Mouse (Mus musculus) left cerebral cortex, adult 9 months (tissue): ENCODE measurements at regions not wholly inside any gene's neighbourhood (a gene's known extent, or its start where the extent isn't known, plus 50 kb on each side); places are given as distances from the start of the nearest gene placed in this dataset.
"Not testable (repeated sequence)": the region's sequence is repeated elsewhere in the genome, so short reads cannot be mapped to it uniquely, and the experiment has no call there.

Experiments
- DNase-seq, 2 experiments: peaks; one replicate each; pipeline ENCODE4 v3.0.0; 2022; ENCODE audit warnings: low spot score in 2 of 2

- DNase-seq = no peak
Measured at GRCm38 (mm10) chr12:93151530-93151929, 1302.6 kb upstream of the Sel1l start.

- no peak for DNase-seq
Measured at GRCm38 (mm10) chr12:93142265-93142664, 1293.3 kb upstream of the Sel1l start.

- no peak for DNase-seq
Measured at GRCm38 (mm10) chr12:93136395-93136794, 1287.4 kb upstream of the Sel1l start.

DNA sequence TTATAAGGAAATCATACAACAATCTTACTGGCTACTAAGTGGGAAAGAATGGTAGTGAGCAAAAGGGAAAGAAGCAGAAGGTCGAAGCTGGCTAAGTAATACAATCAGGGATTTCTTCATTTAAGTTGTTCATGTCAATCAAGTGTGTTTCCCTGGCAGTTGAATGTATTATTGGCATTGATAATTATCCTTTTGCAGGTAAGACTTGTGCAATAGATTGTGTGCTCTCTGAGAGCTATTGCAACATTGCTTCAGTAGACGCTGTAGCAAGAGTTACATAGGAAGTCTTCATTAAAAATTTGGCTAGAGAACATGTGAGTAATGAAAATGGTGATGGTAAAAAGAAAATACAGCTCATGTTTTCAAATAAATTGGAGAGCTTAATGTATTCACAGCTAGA lies 1273.3 kb upstream of the Sel1l start:
- no peak for DNase-seq

DNA sequence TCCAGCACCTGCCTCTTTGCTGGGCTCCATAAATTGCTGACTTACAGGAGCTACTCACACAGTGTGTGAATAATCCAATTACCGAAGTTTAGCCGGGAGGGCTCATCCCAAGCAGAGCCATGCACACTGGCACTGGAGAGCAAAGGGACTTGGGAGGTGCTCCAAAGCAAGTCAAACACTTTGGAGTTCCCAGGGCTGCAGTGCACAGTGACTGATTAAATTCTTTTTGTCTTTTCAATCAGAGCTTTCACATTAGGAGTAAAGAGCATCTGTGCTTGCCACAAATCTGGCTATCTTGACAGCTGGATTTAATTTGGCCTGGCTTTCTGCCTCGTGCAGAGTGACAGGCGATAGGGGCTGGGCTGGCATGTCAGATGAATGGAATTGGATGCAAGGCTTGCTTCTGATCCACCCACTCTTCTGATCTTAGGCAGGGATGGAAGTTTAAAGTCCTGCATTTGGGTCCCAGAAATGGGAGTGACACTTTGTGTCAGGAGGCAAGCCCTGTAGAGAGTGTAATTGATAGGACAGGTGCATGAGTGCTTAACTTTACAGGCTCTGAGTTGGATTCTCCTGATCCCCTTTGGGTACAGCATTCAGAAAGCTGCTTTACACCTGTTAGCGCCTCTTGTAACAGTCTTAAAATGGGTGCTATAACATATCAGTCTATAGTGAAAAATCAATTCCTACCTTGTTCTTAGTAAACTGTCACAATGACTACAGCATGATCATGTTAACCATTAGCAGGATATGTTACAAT lies 1239.3 kb upstream of the Sel1l start:
- no peak for DNase-seq

DNA sequence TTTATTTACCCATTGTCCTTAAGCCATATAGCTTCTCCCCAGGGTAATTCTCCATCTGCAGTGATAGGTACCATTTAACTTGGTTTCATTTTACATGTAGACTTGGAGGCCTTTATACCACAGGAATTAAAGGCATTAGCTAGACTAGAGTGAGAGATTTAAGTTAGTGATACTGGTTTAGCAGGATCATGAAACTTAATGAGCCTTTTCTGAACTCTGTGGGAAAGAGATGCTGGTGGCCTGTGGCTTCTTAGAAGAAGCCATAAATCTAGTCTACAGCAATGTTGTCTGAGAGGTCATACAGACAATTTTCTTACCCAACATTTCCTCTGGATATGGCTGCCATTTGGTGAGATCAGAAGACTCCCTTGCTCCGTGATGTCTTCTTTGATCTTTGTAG lies 1214.9 kb upstream of the Sel1l start:
- no peak for DNase-seq

- no peak for DNase-seq
Measured at GRCm38 (mm10) chr12:93019633-93020032, 1170.7 kb upstream of the Sel1l start.

GRCm38 (mm10) chr12:93011583-93011982 lies 1162.6 kb upstream of the Sel1l start:
- DNase-seq = no peak

DNA sequence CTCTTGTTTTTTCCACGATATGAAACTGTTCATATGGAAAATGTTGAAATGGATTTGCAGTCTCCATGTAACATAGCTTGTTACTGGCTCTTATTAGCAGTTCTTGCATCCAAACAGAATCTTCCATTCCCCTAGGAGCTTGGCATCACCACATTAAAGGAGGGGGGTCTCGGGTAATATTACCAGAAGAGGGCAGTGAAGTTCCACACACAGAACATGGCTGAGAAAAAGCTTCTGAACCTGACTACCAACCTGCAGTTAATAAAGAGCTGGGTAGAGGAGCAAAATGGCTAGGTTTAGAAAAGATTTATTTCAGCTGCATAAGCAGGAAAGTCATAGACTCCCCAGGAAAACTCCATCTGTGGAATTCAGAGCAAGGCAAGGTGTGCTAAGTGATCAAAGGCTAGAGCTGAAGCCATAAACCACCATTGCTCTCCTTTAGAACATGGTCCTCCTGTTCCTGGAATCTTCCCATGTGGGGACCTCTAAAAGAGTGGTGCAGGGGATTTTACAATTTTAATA lies 1157.9 kb upstream of the Sel1l start:
- DNase-seq = no peak

- DNase-seq = no peak
Measured at GRCm38 (mm10) chr12:93003125-93003524, 1154.2 kb upstream of the Sel1l start.

DNA sequence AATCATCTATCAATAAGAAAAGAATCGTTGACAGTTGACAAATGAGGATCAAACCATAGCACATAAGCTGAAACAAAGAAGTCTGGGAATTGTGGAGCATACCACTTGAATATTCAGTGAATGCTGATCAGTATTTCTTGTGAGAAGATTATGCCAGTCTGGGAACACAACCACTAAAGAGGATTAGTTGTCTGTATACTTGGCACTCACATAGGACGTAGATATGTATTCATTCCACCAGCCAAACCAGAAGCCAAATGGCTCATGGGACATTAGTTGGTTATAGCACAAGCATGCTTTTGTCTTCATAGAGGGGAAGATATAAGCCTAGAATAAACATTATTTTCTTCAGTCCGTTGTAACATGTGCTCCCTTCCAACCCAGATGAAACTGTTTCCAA lies 1126.7 kb upstream of the Sel1l start:
- no peak for DNase-seq

- DNase-seq = no peak
Measured at GRCm38 (mm10) chr12:92944352-92944751, 1095.4 kb upstream of the Sel1l start.

DNA sequence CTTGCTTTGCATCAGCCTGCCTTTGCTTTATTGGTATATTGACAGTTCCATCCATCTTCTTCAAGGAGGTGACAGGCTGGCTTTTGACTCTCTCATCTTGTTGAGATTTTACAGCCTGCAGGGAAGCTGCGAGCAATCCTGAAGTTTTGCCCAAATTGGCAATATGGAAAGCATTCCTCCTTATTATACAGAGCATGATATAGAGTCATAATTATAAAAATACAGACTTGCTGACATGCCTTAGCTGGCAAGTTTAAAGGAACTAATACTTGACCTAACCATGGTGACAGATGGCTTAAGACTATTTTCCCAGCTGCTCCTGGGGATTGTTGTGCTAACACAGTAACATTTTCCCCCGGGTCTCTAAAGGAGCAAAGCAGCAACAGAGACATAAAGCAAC lies 1078.6 kb upstream of the Sel1l start:
- no peak for DNase-seq

DNA sequence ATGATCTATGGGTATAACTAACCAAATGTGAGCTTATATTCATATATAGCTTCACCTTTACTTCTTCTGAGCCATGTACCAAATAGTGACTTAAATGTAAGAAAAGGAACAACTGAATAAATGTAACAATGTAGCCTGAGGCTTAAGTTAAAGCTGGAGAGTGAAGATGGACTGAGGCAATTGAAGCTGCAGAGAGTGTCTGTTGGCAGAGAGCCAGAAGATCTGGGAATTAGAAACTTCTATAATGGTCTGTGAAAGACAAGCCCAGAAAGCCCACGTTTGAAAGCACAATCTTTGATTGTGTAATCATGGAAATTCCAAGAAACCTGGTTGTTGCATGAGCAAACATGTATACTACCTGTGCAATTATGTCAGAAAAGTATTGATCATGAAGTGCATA lies 1078.0 kb upstream of the Sel1l start:
- no peak for DNase-seq

DNA sequence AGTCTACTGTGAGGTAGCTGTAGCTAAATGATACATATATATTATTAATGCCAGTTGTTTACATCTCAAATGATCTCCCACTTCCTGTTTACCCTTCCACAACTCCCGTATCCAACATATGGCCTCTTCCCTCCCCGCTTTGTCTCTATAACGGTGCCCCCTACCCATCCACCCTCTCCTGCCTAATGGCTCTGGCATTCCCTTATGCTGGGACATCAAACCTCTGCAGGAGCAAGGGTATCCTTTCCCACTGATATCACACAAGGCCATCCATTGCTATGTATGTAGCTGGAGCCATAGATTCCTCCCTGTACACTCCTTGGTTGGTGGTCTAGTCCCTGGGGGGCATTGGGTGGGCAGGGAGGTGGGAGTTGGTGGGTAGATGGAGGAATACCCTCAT lies 1071.0 kb upstream of the Sel1l start:
- no peak for DNase-seq

DNA sequence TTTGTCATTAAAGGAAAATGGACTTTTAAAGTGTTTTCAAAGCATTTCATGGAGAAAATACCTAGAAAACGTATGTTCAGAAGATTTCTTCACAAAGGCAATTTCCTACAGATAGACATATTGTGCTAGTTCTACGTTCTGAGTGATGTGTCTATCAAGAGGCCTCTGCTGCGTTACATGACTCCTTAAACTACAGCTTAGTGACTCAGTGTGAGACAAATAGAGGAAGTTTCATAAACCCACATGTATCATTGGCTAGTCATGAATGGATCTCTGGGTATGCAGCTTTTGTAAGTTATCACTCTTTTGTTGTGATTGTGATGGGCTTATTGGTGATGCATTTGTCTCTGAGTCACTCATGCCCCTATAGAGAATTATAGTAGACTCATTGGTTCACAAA lies 1067.3 kb upstream of the Sel1l start:
- DNase-seq = no peak

GRCm38 (mm10) chr12:92915776-92916175 lies 1066.8 kb upstream of the Sel1l start:
- DNase-seq = no peak

DNA sequence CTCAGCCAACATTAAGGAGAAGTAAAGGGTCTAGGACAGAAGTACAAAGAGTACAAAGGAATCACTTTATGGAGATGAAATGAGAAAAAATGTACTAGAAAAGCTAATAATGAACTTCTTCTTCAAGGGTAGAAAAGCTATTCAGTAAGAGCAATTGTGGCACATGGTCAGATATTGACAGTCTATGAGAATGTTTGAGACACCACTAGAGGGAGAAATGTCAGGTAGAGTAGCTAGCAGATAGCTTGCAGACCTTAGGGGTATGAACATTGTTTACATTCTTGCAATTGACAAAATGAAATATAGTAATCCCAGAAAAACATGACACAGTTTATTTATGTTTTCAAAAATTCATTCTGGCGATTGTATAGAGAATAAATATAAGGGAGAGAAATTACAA lies 1066.2 kb upstream of the Sel1l start:
- no peak for DNase-seq

DNA sequence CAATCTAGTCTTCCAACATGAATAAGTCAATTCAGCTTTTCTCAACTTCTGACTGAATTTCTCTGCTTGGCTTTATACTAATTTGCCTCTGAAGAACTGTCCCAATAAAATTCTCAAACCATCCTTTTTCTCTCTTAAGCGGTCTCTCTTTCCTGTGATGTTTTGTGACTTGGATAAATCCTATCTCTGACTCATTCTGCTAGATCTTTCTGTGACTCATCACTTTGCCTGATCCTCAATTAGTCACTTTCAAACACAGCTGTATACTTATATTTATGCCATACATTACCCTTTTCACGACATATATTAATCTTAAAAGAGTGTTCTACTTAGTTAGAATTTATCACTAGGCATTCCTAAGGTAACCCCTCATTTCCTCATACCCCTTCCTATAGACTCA lies 1055.4 kb upstream of the Sel1l start:
- DNase-seq = no peak

- DNase-seq = no peak
Measured at GRCm38 (mm10) chr12:92892315-92892714, 1043.4 kb upstream of the Sel1l start.

DNA sequence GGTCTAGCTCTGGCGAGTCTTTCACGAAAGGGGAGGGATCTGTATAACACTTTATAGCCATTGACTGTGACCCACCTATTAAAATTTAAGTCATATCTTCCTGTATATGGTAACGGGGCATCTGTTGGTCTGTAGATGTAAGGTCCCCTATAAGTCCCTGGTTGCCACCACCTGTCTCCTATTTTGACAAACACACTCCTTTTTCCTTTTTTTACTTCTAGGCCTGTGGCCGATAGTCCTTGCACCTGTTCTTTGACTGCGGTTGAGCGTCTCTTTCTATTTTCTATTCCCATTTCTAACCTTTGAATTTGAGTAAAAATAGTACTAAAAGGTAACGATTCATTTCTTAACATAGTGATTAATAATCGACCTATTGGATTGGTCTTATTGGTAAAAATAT lies 1042.7 kb upstream of the Sel1l start:
- not testable (repeated sequence) for DNase-seq

DNA sequence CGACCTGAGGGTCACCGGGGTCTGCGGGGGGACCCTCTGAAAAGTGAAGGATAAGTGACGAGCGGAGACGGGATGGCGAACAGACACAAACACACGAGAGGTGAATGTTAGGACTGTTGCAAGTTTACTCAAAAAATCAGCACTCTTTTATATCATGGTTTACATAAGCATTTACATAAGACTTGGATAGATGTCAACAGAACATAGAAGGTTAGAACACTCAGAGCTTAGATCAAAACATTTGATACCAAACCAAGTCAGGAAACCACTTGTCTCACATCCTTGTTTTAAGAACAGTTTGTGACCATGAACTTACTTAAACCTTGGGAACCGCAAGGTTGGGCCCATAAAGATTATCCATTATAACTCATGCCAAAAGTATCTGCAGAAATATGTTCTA lies 1042.2 kb upstream of the Sel1l start:
- not testable (repeated sequence) for DNase-seq

DNA sequence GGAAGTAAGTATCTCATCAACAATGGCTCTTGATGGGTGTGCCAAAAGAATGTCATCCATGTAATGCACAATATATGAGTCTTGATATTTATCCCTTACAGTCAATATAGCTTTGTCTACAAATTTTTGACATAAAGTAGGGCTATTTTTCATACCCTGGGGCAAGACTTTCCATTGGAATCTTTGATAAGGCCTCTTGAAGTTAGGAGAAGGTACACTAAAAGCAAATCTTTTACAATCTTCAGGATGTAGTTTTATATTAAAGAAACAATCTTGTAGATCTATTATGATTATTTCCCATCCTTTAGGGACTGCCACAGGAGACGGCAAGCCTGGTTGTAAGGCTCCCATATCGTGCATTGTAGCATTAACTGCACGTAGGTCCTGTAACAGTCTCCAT lies 1038.8 kb upstream of the Sel1l start:
- no peak for DNase-seq
